Mouse (Mus musculus) CD4-positive, CD25-positive, alpha-beta regulatory T cell, adult 2 months (primary cell): Measurements from ENCODE around the gene Atrnl1.

Experiments
- DNase-seq: peaks from one replicate; pipeline ENCODE4 v3.0.0-alpha.2; 2012; ENCODE audit warnings: low read depth, low spot score

Gene Atrnl1

DNA sequence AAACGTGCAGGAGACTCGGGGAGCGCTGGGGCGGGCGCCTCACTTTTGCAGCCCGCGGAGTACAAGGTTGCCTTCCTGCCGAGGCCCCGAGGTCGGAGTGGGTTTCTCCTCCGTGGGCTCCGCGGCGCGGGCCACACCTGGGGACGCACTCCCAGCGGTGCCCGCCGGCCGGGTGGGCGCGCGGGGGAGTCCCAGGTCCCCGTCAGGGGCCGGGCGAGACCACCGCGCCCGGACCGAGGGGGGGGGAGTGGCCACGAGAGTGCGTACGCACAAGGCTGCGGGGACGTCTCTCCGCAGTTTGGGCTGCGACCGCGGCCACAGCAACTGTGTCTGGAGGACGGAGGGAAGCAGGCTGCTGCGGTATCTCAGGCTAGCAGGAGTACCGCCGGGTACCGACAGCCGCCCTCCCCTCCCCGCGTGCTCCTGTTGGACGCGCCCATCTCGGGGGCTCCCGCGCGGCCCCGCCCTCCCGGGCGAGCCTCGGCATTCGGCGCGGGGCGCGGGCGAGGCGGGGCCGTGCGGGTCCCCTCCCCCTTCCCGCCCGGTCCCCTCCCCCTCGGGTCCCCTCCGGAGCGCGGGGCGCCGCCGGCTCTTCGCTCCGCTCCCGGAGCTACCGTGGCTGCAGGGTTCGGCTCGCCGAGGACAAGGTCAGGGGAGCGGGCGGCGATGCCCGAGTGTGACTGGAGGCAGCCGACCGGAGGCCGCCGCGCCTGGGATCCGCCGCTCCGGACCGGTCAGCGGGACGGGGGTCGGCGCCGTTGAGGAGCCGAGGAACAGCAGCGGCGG, at the start of gene Atrnl1:
TSS of gene Atrnl1 (plus strand) at position 559 of the 786 bp plus-strand sequence.
- DNase-seq = peak; percentile 84

DNA sequence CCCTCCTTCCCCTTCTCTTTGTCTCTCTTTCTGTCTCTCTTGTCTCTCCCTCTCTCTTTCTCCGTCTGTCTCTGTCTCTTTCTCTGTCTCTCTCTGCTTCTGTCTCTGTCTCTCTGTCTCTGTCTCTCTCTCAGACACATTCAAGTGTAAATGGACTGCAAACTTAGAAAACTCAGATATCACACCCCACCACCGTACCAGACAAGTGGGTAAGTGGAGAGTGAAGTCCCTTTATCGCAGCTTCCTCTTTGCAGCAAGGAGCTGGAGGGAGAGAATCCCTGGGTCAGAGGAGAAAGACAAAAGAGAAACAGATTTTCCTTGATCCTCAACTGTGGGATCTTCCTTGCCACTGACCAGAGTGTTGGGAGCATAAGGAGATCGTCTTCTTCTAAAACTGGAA, 49.3 kb upstream of the Atrnl1 start:
- DNase-seq = no peak

DNA sequence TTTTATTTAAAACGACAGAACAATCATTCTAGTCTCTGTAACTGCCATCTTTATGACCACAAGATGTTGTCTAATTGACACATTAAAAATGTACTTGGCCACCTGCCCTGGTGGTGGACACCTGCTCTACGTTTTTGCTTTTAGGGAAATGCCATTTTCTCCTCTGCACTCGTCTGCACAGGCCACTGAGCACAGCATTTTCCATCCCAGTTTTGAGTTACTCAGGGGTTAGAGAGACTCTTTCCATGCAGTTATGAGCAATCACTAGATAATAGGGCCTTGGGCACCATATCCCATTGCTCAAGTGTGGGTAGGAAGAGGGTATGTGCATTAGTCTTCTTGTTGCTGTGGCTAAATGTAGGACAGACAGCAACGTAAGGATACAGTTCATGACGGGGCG, 41.8 kb upstream of the Atrnl1 start:
- DNase-seq = no peak

DNA sequence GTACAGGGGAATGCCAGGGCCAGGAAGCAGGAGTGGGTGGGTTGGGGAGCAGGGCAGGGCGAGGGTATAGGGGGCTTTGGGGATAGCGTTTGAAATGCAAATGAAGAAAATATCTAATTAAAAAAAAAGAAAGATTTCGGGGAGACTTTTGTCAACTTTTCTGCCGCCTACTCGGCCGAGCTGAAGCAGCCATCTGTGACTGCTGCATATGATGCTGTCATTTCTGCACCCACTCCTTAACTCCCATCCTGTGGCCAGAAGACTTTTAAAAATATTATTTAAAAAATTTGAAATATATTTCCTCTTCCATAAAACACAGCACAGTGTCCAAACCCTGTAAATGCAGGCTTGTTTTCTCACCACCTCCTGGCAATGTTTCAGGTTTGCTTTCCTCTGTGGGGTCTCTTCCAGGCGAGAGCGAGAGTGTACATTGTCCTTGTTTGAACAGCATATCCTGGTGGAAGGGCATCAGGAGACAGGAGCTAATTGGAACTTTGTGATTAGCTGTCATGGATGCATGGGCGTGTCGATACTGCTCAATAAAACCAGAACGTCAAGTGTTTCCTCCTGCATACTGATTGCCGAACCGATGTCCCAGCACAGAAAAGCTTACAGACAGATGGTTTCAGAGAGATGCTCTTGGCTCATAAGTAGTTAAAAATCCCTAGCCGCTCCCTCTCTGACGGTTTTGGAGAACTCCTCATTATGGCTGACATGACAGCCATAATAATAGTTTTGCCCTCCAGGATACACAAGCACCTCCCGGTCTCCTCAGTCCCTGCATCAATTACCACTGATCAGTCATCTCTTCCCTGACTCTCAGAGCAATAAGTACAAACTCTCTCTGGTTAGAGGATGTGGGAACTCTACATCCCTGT, 38.2 kb upstream of the Atrnl1 start:
- no peak for DNase-seq

DNA sequence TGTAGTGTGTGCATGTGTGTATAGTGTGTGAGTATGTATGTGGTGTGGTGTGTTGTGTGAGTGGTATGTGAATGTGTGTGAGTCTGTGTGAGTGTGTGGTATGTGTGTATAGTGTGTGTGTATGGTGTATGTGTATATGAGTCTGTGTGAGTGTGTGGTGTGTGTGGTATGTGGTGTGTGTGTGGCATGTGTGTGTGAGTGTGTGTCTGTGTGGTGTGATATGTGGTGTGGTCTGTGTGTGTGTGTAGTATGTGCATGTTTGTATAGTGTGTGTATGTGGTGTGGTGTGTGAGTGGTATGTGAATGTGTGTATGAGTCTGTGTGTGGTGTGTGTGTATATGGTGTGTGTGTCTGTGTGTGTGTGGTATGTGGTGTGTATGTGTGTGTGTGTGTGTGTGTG, 37.4 kb upstream of the Atrnl1 start:
- no peak for DNase-seq

DNA sequence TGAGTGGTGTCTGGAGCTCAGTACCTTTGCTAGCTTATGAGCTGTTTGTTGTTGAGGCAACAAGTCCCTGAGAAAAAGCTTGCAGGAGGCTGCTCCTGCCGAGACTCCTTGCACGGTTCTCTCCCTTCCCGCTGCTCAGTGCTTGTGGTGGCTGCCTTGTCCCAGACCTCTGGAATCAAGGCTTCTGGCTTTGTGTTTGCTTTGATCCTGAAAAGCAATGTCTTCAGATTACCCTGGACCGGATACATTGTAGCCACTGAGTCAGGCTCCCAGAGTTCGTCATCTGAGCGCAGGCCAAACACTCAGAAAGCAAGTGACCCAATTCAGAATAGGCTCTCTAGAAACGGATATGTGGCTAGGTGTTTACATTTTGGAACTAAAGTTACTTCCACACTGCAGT, 35.8 kb upstream of the Atrnl1 start:
- no peak for DNase-seq

DNA sequence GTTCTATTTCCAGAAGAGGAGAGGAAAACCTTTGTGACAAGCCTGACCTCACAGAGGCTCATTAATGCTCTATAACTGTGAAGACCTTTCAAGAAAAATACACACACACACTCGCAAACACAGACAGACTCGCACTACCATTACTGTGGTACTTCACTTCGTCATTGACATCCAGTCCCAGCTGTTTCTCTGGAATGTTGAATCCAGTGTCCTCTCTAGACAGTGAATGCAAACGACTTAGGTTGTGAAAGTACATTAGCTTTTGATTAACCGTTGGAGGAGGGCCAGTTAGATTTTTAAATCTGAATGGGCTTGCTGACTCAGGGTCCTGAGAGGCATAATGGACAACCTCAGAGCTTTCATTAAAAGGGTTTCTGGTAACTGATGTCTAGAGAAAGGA, 34.0 kb upstream of the Atrnl1 start:
- DNase-seq = no peak

DNA sequence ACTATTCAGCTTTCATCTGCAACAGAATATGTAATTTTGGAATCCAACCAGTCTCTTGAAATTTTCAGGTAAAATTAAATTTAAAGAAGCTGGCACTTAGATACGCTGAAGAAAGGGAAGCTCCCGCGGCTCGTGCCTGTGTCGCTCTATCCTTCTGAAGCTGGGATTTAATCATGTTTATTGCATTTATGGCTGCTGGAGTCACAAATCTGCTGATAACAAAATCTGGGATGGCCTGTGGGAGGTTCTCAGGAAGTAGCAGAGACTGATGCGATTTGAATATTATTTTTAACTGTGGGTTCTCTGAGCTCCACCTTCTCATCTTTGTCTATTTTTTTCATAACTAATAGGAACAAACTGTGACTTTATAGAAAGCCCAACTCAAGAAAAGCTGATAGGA, 33.6 kb upstream of the Atrnl1 start:
- no peak for DNase-seq

DNA sequence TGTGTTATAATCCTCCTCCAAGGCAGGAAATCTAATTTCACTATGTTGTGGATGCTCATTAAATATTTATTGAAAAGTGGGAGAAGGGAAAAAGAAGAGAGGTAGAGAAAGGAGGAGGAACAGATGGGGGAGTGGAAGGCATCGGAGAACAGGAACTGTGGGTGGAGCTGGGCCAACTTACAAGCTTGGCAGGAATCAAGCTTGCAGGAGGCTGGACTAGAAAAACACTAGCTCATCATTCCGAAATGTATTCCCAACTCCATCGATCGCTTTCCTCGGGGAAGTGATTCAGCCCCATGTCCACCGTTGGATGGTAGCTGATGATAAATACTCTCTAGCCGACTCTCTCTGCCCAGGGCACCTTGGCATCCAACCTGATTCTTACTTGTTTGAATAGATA, 29.9 kb upstream of the Atrnl1 start:
- no peak for DNase-seq

DNA sequence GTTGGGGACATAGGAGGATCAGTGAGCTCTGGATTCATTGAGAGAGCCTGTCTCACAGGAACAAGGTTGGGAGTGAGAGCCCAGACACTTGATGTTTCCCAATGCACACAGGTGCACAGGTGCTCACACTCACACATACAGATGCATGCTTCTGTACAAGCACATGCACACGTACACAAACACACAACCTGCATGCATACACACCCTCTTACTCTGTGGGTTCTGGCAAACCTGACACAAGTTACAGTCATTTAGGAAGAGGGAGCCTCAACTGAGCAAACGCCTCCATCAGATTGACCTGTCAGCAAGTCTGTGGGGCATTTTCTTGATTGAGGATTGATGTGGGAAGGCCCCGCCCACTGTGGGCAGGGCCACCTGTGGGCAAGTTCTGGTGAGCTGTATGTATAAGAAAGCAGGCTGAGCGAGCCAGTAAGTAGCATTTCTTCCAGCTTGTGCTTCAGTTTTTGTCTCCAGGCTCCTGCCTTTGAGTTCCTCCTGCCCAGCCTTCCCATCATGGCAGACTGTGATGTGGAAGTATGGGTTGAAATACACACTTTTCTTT, 25.5 kb upstream of the Atrnl1 start:
- DNase-seq = no peak

DNA sequence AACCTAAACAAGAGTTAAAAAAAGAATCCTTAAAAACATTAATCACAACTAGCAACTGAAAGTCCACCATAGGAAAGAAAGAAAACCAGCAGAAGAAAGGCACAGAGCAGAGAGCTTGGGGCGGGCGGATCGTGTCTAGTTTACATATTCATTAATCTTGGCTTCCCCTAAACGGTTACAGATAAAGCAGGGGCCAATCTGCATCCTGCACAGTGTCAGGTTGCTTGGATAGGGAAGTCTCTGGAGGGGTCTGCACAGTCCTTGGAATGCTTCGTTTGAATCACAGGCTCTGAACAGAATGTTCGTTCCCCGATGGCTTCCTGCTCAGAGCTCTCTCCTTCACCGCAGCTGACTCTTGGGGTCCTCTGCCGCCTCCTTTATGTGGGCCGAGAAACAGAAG, 24.7 kb upstream of the Atrnl1 start:
- no peak for DNase-seq

DNA sequence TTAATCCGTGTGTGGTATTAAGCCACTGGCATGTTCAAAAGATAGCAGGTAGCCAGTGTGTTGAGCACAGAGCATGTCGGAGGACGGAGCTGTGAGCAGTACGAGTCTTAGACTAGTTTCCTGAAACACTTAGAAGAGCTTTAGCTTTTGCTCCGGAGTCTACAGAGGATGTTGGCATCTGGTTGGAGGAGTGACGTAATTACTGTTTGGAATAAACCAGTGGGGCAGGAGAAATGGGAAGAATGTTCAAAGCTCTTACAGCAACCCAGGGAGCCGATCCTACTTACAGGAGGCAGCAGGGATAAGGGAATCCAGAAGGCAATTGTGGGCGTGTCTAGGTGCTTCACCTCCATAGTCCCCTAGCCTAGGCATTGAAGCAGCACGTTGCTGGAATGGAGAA, 21.3 kb upstream of the Atrnl1 start:
- no peak for DNase-seq

DNA sequence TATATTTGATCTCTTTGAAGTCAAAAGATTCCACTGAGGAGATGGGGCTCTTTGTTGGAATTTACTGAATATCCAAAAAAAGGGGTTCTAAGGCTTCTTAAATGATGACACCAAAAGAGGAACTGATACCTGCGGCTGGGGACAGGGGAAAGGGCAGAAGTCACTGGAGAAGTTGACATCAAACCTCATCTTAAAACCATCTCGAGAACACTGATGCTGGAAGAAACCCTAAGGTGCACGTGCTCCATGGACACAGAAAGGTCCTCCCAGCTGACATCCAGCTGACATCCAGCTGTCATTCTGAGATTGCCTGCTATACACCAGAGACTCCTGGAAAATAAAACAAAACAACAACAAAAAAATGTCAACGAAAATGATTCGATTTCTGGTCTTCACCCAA, 19.9 kb upstream of the Atrnl1 start:
- DNase-seq = no peak

DNA sequence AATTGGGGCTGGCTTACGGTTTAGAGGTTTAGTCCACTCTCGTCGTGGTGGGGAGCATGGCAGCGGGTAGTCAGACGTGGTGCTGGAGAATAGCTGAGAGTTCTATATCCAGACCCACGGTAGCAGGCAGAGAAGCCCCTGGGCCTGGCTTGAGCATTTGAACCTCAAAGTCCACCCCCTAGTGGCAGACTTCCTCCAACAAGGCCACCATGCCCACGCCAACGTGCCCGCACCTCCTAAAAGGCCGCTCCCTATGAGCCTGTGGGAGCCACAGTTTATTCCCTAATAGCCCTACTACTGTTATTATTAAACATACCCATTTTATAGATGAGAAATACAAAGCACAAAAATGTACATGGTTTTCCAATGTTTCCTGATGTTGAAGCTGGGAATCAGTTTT, 19.2 kb upstream of the Atrnl1 start:
- DNase-seq = peak; percentile 5

DNA sequence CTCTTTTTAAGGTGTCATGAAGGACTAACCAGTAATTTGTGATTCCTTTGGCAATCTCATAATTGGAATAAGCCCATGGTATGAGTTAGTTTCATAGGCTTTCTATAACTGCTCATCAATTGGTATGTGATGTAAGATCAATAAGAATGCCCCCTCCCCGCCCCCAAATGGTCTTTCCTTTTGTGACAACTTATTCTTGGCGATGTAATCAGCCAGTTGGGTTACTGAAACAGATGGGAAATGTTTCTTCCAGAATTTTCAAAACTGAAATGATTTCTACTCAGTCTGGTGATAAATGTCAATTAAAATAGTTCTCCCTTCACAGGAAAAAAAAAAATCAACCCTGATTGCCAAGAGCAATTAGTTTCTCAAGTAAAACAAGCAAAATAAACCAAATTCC, 18.5 kb upstream of the Atrnl1 start:
- no peak for DNase-seq

DNA sequence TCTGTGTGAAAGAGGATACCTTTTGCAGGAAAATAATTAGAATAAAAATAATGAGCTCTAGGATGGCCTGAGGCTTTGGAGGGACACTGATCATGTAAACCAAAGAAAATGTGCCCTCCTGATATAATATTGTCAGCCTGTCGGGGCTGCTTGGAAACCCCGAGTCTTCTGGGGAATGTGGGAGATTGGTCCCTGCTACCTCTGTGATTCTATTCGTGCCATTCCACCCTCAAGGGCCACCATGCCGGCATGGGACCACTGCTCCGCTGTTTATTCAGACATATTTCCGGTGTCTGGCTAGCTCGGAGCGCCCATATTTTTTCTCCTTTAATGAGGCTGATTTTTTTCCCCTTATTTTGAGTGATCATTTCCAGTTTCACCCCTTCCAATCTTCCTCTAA, 11.7 kb upstream of the Atrnl1 start:
- DNase-seq = no peak

DNA sequence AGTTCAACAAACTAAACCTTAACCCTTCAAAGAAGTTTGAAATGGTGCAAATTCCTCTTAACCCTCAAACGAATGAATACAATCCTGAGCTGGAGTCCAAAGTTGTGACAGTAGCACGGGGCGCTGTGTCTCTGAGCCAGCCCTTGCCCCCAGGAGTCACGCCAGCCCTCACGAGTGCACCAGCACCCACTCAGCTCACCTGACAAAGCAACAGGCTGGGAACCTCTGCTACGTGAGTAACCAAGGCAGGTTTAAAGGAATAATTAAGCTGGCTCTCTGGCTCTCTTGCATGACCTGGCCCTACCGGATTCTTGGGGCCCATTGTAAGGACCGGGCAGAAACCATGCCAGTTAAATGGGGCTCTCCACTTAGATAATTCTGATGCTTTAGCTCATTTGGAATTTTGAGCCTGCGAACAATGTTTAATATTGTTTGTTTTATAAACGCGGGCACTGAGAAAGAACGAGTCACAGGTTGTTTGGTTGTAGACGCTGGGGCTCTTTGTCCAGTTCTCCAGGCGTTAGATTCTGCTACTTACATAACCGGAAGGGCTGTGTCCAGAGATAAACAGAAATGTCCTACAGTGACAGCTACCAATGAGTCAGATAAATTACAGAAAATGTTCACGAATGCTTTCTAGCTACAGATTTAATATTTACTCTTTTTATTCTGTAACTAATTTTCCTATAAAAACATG, 10.5 kb upstream of the Atrnl1 start:
- no peak for DNase-seq

DNA sequence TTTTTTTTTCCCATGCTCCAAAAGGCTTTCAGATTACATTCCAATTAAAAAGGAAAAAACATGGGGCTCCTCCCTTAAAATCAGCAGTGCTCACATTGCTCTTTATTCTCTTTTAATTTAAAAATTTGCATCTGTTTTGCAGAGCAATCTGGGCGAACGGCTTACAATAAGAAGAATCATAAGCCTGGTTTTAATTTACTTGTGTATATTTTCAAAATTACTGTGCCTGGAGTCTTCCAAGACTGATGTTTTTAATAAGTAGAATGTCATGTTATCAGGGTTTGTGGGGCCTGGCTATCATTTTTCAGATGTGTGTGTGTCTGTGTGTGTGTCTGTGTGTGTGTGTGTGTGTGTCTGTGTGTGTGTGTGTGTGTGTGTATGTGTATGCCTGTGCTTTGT, 9.9 kb upstream of the Atrnl1 start:
- no peak for DNase-seq

DNA sequence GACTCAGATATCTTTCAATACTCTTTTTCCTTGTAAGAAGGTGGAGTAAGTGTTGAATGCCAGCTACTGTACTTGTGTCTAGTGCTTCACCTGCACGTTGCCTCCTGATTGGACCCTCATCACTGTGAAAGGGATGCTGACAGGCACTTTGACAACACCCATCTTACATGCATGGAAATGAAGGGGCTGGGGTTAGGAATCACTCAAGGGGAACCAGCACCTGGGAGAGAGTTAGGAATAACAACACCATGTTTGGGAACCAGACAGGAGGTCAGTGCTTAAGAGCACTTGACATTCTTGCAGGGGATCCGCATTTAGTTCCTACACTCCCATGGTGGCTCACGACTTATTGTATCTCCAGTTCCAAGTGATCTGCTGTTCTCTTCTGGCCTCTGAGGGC, 7.2 kb upstream of the Atrnl1 start:
- DNase-seq = no peak

DNA sequence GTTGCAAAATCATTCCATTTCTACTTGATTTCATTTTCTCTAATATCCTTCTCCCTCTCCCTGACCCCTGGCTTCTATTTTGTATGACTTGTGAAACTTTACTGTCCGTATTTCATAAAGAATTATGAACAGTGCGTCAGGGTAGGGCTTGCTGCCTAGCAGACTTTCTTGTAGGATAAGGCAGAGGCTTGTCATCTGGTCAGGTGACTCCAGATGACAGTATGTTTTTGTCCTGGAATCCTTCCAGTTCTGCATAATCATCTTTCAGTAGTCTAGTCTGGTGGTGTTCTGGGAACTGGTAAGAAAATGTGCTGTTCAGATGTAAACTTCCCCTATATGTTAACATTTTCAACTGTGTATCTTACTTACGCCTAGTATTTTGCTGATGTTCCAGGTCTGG, 4.9 kb upstream of the Atrnl1 start:
- DNase-seq = no peak

DNA sequence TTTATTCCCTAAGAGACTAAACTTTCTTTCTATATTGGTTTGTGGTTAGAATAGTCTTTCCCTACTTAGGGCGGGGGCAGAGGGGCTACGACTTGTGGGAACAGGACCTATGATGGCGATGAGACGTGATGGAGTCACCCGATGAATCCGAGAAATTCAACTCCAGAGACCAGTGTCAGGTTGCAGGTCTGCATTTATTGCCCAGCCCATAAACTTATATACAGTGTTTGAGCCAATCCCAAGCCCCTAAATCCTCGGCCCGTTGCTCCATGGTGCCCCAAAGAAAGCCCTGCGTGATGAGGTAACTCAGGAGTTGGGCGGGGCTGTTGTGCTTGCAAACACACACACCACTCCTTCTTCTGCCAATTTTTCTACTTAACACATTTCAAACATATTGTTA, 4.5 kb upstream of the Atrnl1 start:
- no peak for DNase-seq
